Mouse (Mus musculus) cortical plate, adult 2 months (tissue): Measurements from ENCODE around the gene Erbb4.

Experiments used
- CTCF ChIP-seq: fragments of 200-500 bp; IDR thresholded peaks from 2 replicates; pipeline ENCODE4 v1.5.1; 2011; ENCODE audit warnings: mild to moderate bottlenecking, control low read depth, low read length; ENCODE audit not compliant: insufficient read depth; ENCODE audit errors: extremely low read depth
- POLR2A ChIP-seq: fragments of 200-500 bp; IDR thresholded peaks from 2 replicates; pipeline ENCODE4 v1.6.1; 2011; ENCODE audit warnings: mild to moderate bottlenecking, low read length, control low read depth; ENCODE audit not compliant: insufficient read depth; ENCODE audit errors: extremely low read depth

GRCm38 (mm10) chr1:68047139-68047538 is 1060.7 kb downstream of the Erbb4 start:
- TF ChIP-seq POLR2A (no peak), CTCF (no peak)
